Mouse (Mus musculus) kidney, embryonic 14.5 days (tissue): ENCODE results near the gene AY761185. TPM values are rescaled to one million over a fixed set of nuclear protein-coding genes. Genes with fewer than 3 reads are reported as not detected.
"Not testable (repeated sequence)": the region's sequence is repeated elsewhere in the genome, so short reads cannot be mapped to it uniquely, and the experiment has no call there.

Experiments used
- ATAC-seq: fragments of 200-750 bp; cut with Nextera tagmentation; 2 replicates; pipeline ENCODE4 v1.8.0; 2017; ENCODE audit warnings: moderate number of reproducible peaks, mild to moderate bottlenecking, moderate TSS enrichment, moderate library complexity; ENCODE audit not compliant: low FRiP score, low TSS enrichment
- H3K27ac ChIP-seq: fragments of 300-500 bp; sonication (generic); 2 replicates; pipeline ENCODE4 v1.5.1; 2014; ENCODE audit warnings: low read depth, mild to moderate bottlenecking, low read length, moderate library complexity, mixed read lengths
- H3K27me3 ChIP-seq: fragments of 300-500 bp; sonication (generic); 2 replicates; pipeline ENCODE4 v1.6.1; 2014; ENCODE audit warnings: mild to moderate bottlenecking, low read length; ENCODE audit not compliant: control insufficient read depth, insufficient read depth
- H3K36me3 ChIP-seq: fragments of 300-500 bp; sonication (generic); 2 replicates; pipeline ENCODE4 v1.6.1; 2014; ENCODE audit warnings: low read length, mixed read lengths; ENCODE audit not compliant: control insufficient read depth, insufficient read depth
- H3K4me1 ChIP-seq: fragments of 300-500 bp; sonication (generic); 2 replicates; pipeline ENCODE4 v1.6.1; 2014; ENCODE audit warnings: low read length, mixed read lengths; ENCODE audit not compliant: control insufficient read depth, insufficient read depth
- H3K4me2 ChIP-seq: fragments of 300-500 bp; sonication (generic); replicated peaks from 2 replicates; pipeline ENCODE4 v1.6.1; 2014; ENCODE audit warnings: low read depth, mild to moderate bottlenecking, low read length
- H3K4me3 ChIP-seq: fragments of 300-500 bp; sonication (generic); 2 replicates; pipeline ENCODE4 v1.5.1; 2014; ENCODE audit warnings: mild to moderate bottlenecking, low read length
- H3K9ac ChIP-seq: fragments of 300-500 bp; sonication (generic); 2 replicates; pipeline ENCODE4 v1.6.1; 2014; ENCODE audit warnings: low read depth, mild to moderate bottlenecking, low read length, moderate library complexity
- H3K9me3 ChIP-seq: fragments of 300-500 bp; sonication (generic); 2 replicates; pipeline ENCODE4 v1.6.1; 2016; ENCODE audit warnings: low read length; ENCODE audit not compliant: control insufficient read depth
- WGBS: fragments of 180-500 bp; shearing (Covaris S2); extraction: QIAGEN DNeasy Blood & Tissue Kit; methylation state at CpG from one replicate; pipeline ENCODE4 v1.1.7; 2014; 5-methylcytosine and 5-hydroxymethylcytosine counted together
- polyA plus RNA-seq: library from polyadenylated mRNA; unstranded; fragments of >200 nt; fragmentation: Nextera tagmentation; extraction: Ambion mirVana; gene quantifications from 2 replicates; pipeline ENCODE4 v1.2.1, GENCODE M21; 2014

AY761185 gene
- not detected in 2 replicates for polyA plus RNA-seq

DNA sequence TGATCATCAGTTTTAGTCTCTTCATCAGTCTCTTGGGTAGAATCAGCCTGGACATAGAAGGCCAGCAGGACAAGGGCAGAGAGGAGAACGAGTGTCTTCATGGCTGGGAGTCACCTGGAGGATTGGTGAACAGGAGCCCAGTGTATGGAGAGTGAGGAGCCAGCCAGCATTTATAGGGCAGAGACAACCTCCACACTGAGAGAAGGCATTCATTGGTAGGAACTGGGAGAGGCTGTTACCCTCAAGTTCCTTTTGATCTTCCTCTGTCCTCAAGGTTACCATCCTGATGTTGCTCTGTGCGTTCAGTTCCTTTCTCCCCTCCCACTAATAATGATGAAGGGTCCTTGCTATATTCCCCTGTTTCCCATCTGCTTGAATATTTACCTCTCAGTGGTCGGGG, at the start of gene AY761185:
Gene AY761185, minus strand, starts transcription at position 101 of the 400 bp plus-strand sequence.
- Histone ChIP-seq H3K9ac (no peak within 1 kb of the TSS), H3K4me2 (no peak within 1 kb of the TSS), H3K27ac (no peak within 1 kb of the TSS), H3K4me1 (no peaks in the 10 kb centered on the region), H3K36me3 (no peaks in the 10 kb centered on the region), H3K4me3 (no peak within 1 kb of the TSS), H3K9me3 (peaks cover 3% of the 10 kb centered on the region; the same call in 1 of the 2 replicates), H3K27me3 (no peaks in the 10 kb centered on the region)
- 78% methylated on average over 3 of the region's 3 CpGs for WGBS
- ATAC-seq = no peak

- not testable (repeated sequence) for H3K36me3 ChIP-seq, H3K4me3 ChIP-seq, H3K27me3 ChIP-seq, H3K9me3 ChIP-seq, ATAC-seq, H3K9ac ChIP-seq, H3K4me2 ChIP-seq, H3K4me1 ChIP-seq, H3K27ac ChIP-seq
These were observed 49.5 kb upstream of the AY761185 start for GRCm38 (mm10) chr8:20994042-20994441.

DNA sequence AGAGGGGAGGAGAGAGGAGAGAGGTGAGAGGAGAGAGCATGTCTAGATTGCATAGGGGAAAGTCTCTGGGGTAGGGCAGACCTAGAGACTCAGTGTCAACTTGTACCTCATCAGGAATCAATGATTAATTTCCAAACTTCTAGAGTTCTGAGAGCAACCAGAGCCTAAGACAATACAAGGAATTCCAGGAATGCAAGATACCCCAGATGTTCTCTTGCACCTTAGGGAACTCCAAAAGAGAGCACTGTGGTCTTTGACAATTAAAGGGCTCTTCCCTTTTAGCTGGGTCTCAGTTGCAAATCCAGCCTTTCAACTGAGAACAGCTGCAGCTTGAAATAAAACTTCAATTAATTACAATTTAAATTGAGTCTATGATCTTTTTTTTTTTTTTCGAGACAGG, 35.3 kb upstream of the AY761185 start:
- Histone ChIP-seq H3K36me3 (no peaks in the 10 kb centered on the region), H3K27ac (no peak overlapping the region), H3K9me3 (no peaks in the 10 kb centered on the region), H3K9ac (no peak overlapping the region), H3K4me3 (no peak overlapping the region), H3K4me1 (no peaks in the 10 kb centered on the region), H3K27me3 (no peaks in the 10 kb centered on the region), H3K4me2 (no peak overlapping the region)
- WGBS = 57% methylated on average over 1 of the region's 1 CpGs
- no peak for ATAC-seq

- no peak overlapping the region for H3K4me3 ChIP-seq
- H3K27me3 ChIP-seq = no peaks in the 10 kb centered on the region
- ATAC-seq = no peak
- H3K9ac ChIP-seq = no peak overlapping the region
- H3K9me3 ChIP-seq = peaks cover 4% of the 10 kb centered on the region; the same call in 1 of the 2 replicates
- no peak overlapping the region for H3K27ac ChIP-seq
- H3K4me1 ChIP-seq = no peaks in the 10 kb centered on the region
- no peaks in the 10 kb centered on the region for H3K36me3 ChIP-seq
- no peak overlapping the region for H3K4me2 ChIP-seq
- WGBS = 73% methylated on average over 2 of the region's 2 CpGs
These were observed 20.0 kb upstream of the AY761185 start for GRCm38 (mm10) chr8:20964531-20964930.

GRCm38 (mm10) chr8:20921971-20922370, 22.5 kb downstream of the AY761185 start, which contains the start of gene Gm6040:
Gene Gm6040, minus strand, starts transcription at chr8:20922071.
- no peak for ATAC-seq
- H3K4me3 ChIP-seq = no peak within 1 kb of the TSS
- no peaks in the 10 kb centered on the region for H3K36me3 ChIP-seq
- 71% methylated on average over 3 of the region's 3 CpGs for WGBS
- H3K4me2 ChIP-seq = no peak within 1 kb of the TSS
- H3K27ac ChIP-seq = no peak within 1 kb of the TSS
- H3K9ac ChIP-seq = no peak within 1 kb of the TSS
- no peaks in the 10 kb centered on the region for H3K4me1 ChIP-seq
- no peaks in the 10 kb centered on the region for H3K27me3 ChIP-seq
- no peaks in the 10 kb centered on the region; the same call in 1 of the 2 replicates for H3K9me3 ChIP-seq

DNA sequence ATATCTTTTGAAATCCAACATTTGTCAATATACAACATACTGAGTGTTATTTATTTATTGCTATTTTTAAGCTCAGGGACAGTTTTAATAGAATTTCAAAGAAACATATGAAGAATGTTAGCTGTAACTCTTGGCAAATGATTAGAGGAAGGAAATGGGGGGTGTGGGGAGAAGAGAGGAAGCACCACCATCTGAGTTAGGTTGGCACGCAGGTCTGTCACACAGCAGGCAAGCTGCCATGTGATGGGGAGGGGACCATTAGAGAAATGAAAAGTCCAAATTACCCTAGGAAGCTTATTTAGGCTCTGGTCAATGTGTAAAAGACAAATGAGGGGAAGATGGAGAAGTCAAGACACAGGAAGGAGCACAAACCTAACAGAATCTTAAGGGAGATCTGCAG, 32.2 kb downstream of the AY761185 start:
- Histone ChIP-seq H3K27me3 (no peaks in the 10 kb centered on the region), H3K9me3 (peaks cover 5% of the 10 kb centered on the region; the same call in 1 of the 2 replicates), H3K4me3 (no peak overlapping the region), H3K4me1 (no peaks in the 10 kb centered on the region), H3K9ac (no peak overlapping the region), H3K27ac (no peak overlapping the region), H3K4me2 (no peak overlapping the region), H3K36me3 (no peaks in the 10 kb centered on the region)
- WGBS = 84% methylated on average over 1 of the region's 1 CpGs
- ATAC-seq = no peak

DNA sequence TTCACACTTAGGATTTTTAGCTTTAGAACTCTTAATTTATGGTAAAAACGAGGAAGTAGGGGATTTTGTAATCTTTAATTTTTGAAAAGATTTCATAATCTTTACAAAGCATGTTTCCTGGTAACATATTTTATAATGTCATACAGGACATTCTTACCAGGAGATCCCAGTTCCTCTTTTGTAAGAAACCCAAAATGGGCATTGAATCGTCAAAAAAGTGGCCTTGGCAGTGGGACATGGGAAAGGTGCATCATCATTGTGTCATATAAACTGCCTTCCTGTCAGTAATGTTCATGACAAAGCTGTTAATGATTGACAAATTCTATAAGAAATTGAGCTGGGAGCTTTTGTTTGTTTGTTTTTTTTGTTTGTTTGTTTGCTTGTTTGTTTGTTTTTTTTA, 36.3 kb downstream of the AY761185 start:
- Histone ChIP-seq H3K4me3 (no peak overlapping the region), H3K27me3 (no peaks in the 10 kb centered on the region), H3K9me3 (peaks cover 7% of the 10 kb centered on the region; the same call in 1 of the 2 replicates), H3K4me2 (no peak overlapping the region), H3K36me3 (no peaks in the 10 kb centered on the region), H3K9ac (no peak overlapping the region), H3K27ac (no peak overlapping the region), H3K4me1 (no peaks in the 10 kb centered on the region)
- no peak for ATAC-seq
- 69% methylated on average over 2 of the region's 2 CpGs for WGBS

DNA sequence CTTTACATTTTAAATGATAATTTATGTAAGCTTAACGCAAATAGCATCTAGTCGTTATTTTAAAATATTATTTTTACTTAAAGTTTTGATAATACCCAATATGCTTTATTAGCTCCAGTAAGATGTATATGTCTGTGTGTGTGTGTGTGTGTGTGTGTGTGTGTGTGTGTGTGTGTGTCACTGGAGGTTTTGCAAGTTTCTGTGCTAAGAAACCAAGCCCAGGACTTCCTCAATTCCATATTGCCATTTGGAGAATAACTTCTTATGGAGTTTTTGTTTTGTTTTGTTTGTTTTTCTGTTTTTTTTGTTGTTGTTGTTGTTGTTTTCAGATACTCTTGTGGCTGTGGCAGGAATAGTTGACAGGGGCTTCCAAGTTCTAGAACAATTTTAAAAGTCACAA, 37.4 kb downstream of the AY761185 start:
- Histone ChIP-seq H3K27ac (no peak overlapping the region), H3K4me2 (no peak overlapping the region), H3K9ac (no peak overlapping the region), H3K9me3 (peaks cover 2% of the 10 kb centered on the region; the same call in 1 of the 2 replicates), H3K27me3 (no peaks in the 10 kb centered on the region), H3K4me1 (no peaks in the 10 kb centered on the region), H3K36me3 (no peaks in the 10 kb centered on the region), H3K4me3 (no peak overlapping the region)
- ATAC-seq = no peak
- 91% methylated on average over 2 of the region's 2 CpGs for WGBS

DNA sequence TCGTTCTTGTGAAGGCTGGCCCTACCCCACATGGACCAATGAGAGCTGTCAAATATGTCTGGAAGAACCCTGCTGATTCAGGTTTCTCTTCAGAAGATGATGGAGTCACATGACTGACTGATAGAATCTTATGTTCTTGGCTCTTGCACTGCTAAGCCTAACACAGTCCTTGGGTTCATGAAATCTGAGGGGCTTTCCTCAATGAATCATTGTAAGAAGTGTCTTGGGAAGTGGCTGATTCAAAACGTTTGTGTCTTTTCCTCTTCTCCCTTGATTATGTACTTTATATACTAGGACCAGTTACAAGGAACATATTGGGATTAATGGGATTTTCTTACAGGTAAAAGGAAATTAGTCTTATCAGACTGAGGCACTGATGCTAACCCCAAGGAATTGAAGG, 42.0 kb downstream of the AY761185 start, which contains the start of gene Gm15056:
Gene Gm15056, minus strand, starts transcription at position 101 of the 400 bp plus-strand sequence.
- Histone ChIP-seq H3K4me3 (no peak within 1 kb of the TSS), H3K9me3 (peaks cover 6% of the 10 kb centered on the region; the same call in 1 of the 2 replicates), H3K4me1 (no peaks in the 10 kb centered on the region), H3K4me2 (no peak within 1 kb of the TSS), H3K9ac (no peak within 1 kb of the TSS), H3K27me3 (no peaks in the 10 kb centered on the region), H3K27ac (no peak within 1 kb of the TSS), H3K36me3 (no peaks in the 10 kb centered on the region)
- WGBS = 54% methylated on average over 2 of the region's 2 CpGs
- no peak for ATAC-seq
